Mouse (Mus musculus) intestine, postnatal 0 days (tissue): Measurements from ENCODE around the gene Chrne. TPM values are rescaled to one million over a fixed set of nuclear protein-coding genes. Genes with fewer than 3 reads are reported as not detected.

Experiments used
- ATAC-seq: fragments of 200-750 bp; cut with Nextera tagmentation; 2 replicates; pipeline ENCODE4 v1.8.0; 2017; ENCODE audit warnings: mild to moderate bottlenecking, moderate TSS enrichment, moderate library complexity
- H3K27ac ChIP-seq: fragments of 300-500 bp; sonication (generic); 2 replicates; pipeline ENCODE4 v1.5.1; 2014; ENCODE audit warnings: mild to moderate bottlenecking, low read depth, low read length, moderate library complexity
- H3K27me3 ChIP-seq: fragments of 300-500 bp; sonication (generic); replicated peaks from 2 replicates; pipeline ENCODE4 v1.6.1; 2014; ENCODE audit warnings: low read length, mixed read lengths; ENCODE audit not compliant: control insufficient read depth, insufficient read depth
- H3K36me3 ChIP-seq: fragments of 300-500 bp; sonication (generic); 2 replicates; pipeline ENCODE4 v1.6.1; 2014; ENCODE audit warnings: mild to moderate bottlenecking, moderate library complexity; ENCODE audit not compliant: control insufficient read depth, insufficient read depth
- H3K4me1 ChIP-seq: fragments of 300-500 bp; sonication (generic); replicated peaks from 2 replicates; pipeline ENCODE4 v1.6.1; 2014; ENCODE audit warnings: antibody characterized with exemption, low read length, mixed read lengths; ENCODE audit not compliant: control insufficient read depth, insufficient read depth
- H3K4me2 ChIP-seq: fragments of 300-500 bp; sonication (generic); replicated peaks from 2 replicates; pipeline ENCODE4 v1.6.1; 2014; ENCODE audit warnings: low read depth, mild to moderate bottlenecking, moderate library complexity
- H3K4me3 ChIP-seq: fragments of 300-500 bp; sonication (generic); 2 replicates; pipeline ENCODE4 v1.5.1; 2014; ENCODE audit warnings: low read depth, low read length
- H3K9ac ChIP-seq: fragments of 300-500 bp; sonication (generic); 2 replicates; pipeline ENCODE4 v1.6.1; 2014; ENCODE audit warnings: mild to moderate bottlenecking, low read depth, low read length
- H3K9me3 ChIP-seq: fragments of 300-500 bp; sonication (generic); 2 replicates; pipeline ENCODE4 v1.6.1; 2016; ENCODE audit warnings: mixed run types; ENCODE audit not compliant: control insufficient read depth
- CTCF ChIP-seq: sonication (generic); IDR thresholded peaks from 2 replicates; pipeline ENCODE4 v1.5.1; 2016; ENCODE audit warnings: low read depth, mild to moderate bottlenecking, control low read depth, antibody characterized with exemption, moderate library complexity
- WGBS: fragments of 180-500 bp; shearing (Covaris S2); extraction: QIAGEN DNeasy Blood & Tissue Kit; methylation state at CpG from one replicate; pipeline ENCODE4 v1.1.7; 2014; 5-methylcytosine and 5-hydroxymethylcytosine counted together
- polyA plus RNA-seq: library from polyadenylated mRNA; unstranded; fragments of >200 nt; fragmentation: Nextera tagmentation; extraction: Ambion mirVana; gene quantifications from 2 replicates; pipeline ENCODE4 v1.2.1, GENCODE M21; 2015

Chrne gene
- polyA plus RNA-seq, 1 experiment from 2014 or later: 0.12 TPM

- peak; percentile 65 for TF ChIP-seq CTCF
- Histone ChIP-seq H3K4me3 (no peak overlapping the region), H3K9me3 (no peaks in the 10 kb centered on the region), H3K36me3 (peaks cover 93% of the 10 kb centered on the region), H3K27ac (no peak overlapping the region), H3K4me1 (no peaks in the 10 kb centered on the region), H3K4me2 (no peak overlapping the region), H3K9ac (no peak overlapping the region), H3K27me3 (no peaks in the 10 kb centered on the region)
- WGBS: 90% methylated on average over 26 of the region's 26 CpGs
- ATAC-seq: no peak
These were observed 10.5 kb downstream of the Chrne start for GRCm38 (mm10) chr11:70608381-70609066.

GRCm38 (mm10) chr11:70607611-70608010 is 11.4 kb downstream of the Chrne start:
- TF ChIP-seq CTCF: no peak
- 89% methylated on average over 9 of the region's 9 CpGs for WGBS
- ATAC-seq: no peak
- Histone ChIP-seq H3K9me3 (no peaks in the 10 kb centered on the region), H3K36me3 (peaks cover 90% of the 10 kb centered on the region), H3K27me3 (no peaks in the 10 kb centered on the region), H3K4me3 (no peak overlapping the region), H3K9ac (no peak overlapping the region), H3K4me2 (no peak overlapping the region), H3K27ac (no peak overlapping the region), H3K4me1 (no peaks in the 10 kb centered on the region)

GRCm38 (mm10) chr11:70606717-70607116 is 12.3 kb downstream of the Chrne start:
- no peak overlapping the region for H3K27ac ChIP-seq
- H3K9me3 ChIP-seq: no peaks in the 10 kb centered on the region
- no peaks in the 10 kb centered on the region for H3K27me3 ChIP-seq
- no peak for ATAC-seq
- H3K4me2 ChIP-seq: no peak overlapping the region
- 83% methylated on average over 12 of the region's 12 CpGs for WGBS
- H3K4me3 ChIP-seq: no peak overlapping the region
- H3K9ac ChIP-seq: no peak overlapping the region
- no peaks in the 10 kb centered on the region for H3K4me1 ChIP-seq
- TF ChIP-seq CTCF: no peak
- H3K36me3 ChIP-seq: peaks cover 91% of the 10 kb centered on the region

- Histone ChIP-seq H3K9ac (no peak overlapping the region), H3K36me3 (peaks cover 81% of the 10 kb centered on the region), H3K27me3 (no peaks in the 10 kb centered on the region), H3K9me3 (no peaks in the 10 kb centered on the region), H3K4me2 (no peak overlapping the region), H3K27ac (no peak overlapping the region), H3K4me1 (no peaks in the 10 kb centered on the region), H3K4me3 (no peak overlapping the region)
- WGBS: 53% methylated on average over 14 of the region's 14 CpGs
- peak; percentile 99 for TF ChIP-seq CTCF
- ATAC-seq: 0 out of 2 replicates have a peak, but pooled peaks have one; percentile 20
These were observed 13.9 kb downstream of the Chrne start for GRCm38 (mm10) chr11:70605024-70605566.

- H3K27ac ChIP-seq: no peak overlapping the region
- no peak for ATAC-seq
- WGBS: 84% methylated on average over 9 of the region's 9 CpGs
- H3K4me1 ChIP-seq: peaks cover 14% of the 10 kb centered on the region
- H3K9me3 ChIP-seq: no peaks in the 10 kb centered on the region
- H3K4me2 ChIP-seq: no peak overlapping the region
- no peak for TF ChIP-seq CTCF
- H3K4me3 ChIP-seq: no peak overlapping the region
- no peaks in the 10 kb centered on the region for H3K27me3 ChIP-seq
- peaks cover 40% of the 10 kb centered on the region for H3K36me3 ChIP-seq
- H3K9ac ChIP-seq: no peak overlapping the region
These were observed 20.5 kb downstream of the Chrne start for GRCm38 (mm10) chr11:70598451-70598953.

GRCm38 (mm10) chr11:70597301-70597700 is 21.7 kb downstream of the Chrne start:
- Histone ChIP-seq H3K4me3 (no peak overlapping the region), H3K4me2 (no peak overlapping the region)
- WGBS: 74% methylated on average over 6 of the region's 6 CpGs

More at GRCm38 (mm10) chr11:70597301-70597700, 21.7 kb downstream of the Chrne start:
- no peak for TF ChIP-seq CTCF
- H3K36me3 ChIP-seq: peaks cover 34% of the 10 kb centered on the region
- no peak overlapping the region for H3K27ac ChIP-seq
- peaks cover 14% of the 10 kb centered on the region for H3K4me1 ChIP-seq
- 0 out of 2 replicates have a peak, but pooled peaks have one; percentile 12 for ATAC-seq
- no peak overlapping the region for H3K9ac ChIP-seq
- no peaks in the 10 kb centered on the region for H3K9me3 ChIP-seq
- no peaks in the 10 kb centered on the region for H3K27me3 ChIP-seq
